Comparison of ENCODE assay signal across 11 mouse cellular contexts in genomic region chr8:84458853-84459252, GRCm38 (mm10).
DNase-seq lines count a peak whose midpoint lies in the region; ATAC-seq and TF ChIP-seq lines count a peak whose summit lies in the region.
"Had no signal": no experiment of that assay in that cellular context is flagged by ENCODE, and none has a peak within 500 bp of the region (broad histone marks: within the 10 kb centered on the region; RNA-seq: fewer than 3 reads in every experiment).

No protein-coding gene starts in this region.

- no peak overlapping the region for H3K9ac ChIP-seq in hindbrain, embryonic 12.5 days
- no peak overlapping the region for H3K9ac ChIP-seq in midbrain, embryonic 15.5 days
- H3K9ac ChIP-seq in stomach, postnatal 0 days (ENCODE audit: low read length) = no peak overlapping the region
- H3K9ac ChIP-seq: limb, embryonic 15.5 days had no signal

- no peak for TF ChIP-seq EP300 in stomach, postnatal 0 days (optimal IDR thresholded peaks at IDR 0.05)

- H3K4me2 ChIP-seq in hindbrain, embryonic 12.5 days (replicated peaks) = no peak overlapping the region
- H3K4me2 ChIP-seq in midbrain, embryonic 15.5 days = no peak overlapping the region
- H3K4me2 ChIP-seq in stomach, postnatal 0 days (replicated peaks; ENCODE audit: low read depth) = no peak overlapping the region
- H3K4me2 ChIP-seq: limb, embryonic 15.5 days had no signal

- no peak overlapping the region for H3K4me3 ChIP-seq in hindbrain, embryonic 12.5 days
- no peak overlapping the region for H3K4me3 ChIP-seq in midbrain, embryonic 15.5 days
- no peak overlapping the region for H3K4me3 ChIP-seq in stomach, postnatal 0 days (ENCODE audit: low read depth, low read length)
- H3K4me3 ChIP-seq: limb, embryonic 15.5 days had no signal

- peak overlapping the region; percentile 68 for H3K27ac ChIP-seq in hindbrain, embryonic 12.5 days
- peak overlapping the region; percentile 69 for H3K27ac ChIP-seq in midbrain, embryonic 15.5 days
- no peak overlapping the region for H3K27ac ChIP-seq in stomach, postnatal 0 days (replicated peaks)
- H3K27ac ChIP-seq: limb, embryonic 15.5 days had no signal

- no peak for DNase-seq in frontal cortex, postnatal 14 days (ENCODE audit: low spot score in 2 of 2)
- DNase-seq in Muller cell, postnatal 12 days (ENCODE audit: inconsistent ontology term) = peak; percentile 34
- DNase-seq in stomach, postnatal 0 days (ENCODE audit: low spot score) = no peak
- no peak for DNase-seq in kidney, postnatal 4 days
- no peak for DNase-seq in adrenal gland, adult 18-20 months (ENCODE audit: low spot score in 2 of 2)
- DNase-seq: embryo, embryonic 11 days; kidney, adult 18-20 months had no signal

- ATAC-seq in frontal cortex, adult (ENCODE audit: low TSS enrichment) = peak; percentile 58
- ATAC-seq in hindbrain, embryonic 12.5 days (ENCODE audit: low FRiP score) = no peak
- no peak for ATAC-seq in midbrain, embryonic 15.5 days (replicated peaks)
- ATAC-seq in stomach, postnatal 0 days (ENCODE audit: low FRiP score, low TSS enrichment) = no peak

- peaks cover 9% of the 10 kb centered on the region; the same call in 1 of the 2 replicates for H3K4me1 ChIP-seq in hindbrain, embryonic 12.5 days
- peaks cover 5% of the 10 kb centered on the region; the same call in 1 of the 2 replicates for H3K4me1 ChIP-seq in midbrain, embryonic 15.5 days
- no peaks in the 10 kb centered on the region for H3K4me1 ChIP-seq in stomach, postnatal 0 days (replicated peaks; ENCODE audit: control insufficient read depth, insufficient read depth)
- H3K4me1 ChIP-seq: limb, embryonic 15.5 days had no signal

- TF ChIP-seq CTCF in stomach, postnatal 0 days (IDR thresholded peaks at IDR 0.05; ENCODE audit: low read depth) = no peak

- H3K9me3 ChIP-seq in hindbrain, embryonic 12.5 days (replicated peaks) = peaks cover 14% of the 10 kb centered on the region
- H3K9me3 ChIP-seq in midbrain, embryonic 15.5 days = no peaks in the 10 kb centered on the region
- no peaks in the 10 kb centered on the region for H3K9me3 ChIP-seq in stomach, postnatal 0 days (ENCODE audit: control insufficient read depth, low read length)
- H3K9me3 ChIP-seq: limb, embryonic 15.5 days had no signal

- peaks cover 34% of the 10 kb centered on the region for H3K36me3 ChIP-seq in hindbrain, embryonic 12.5 days
- H3K36me3 ChIP-seq in midbrain, embryonic 15.5 days (replicated peaks) = peaks cover 20% of the 10 kb centered on the region
- no peaks in the 10 kb centered on the region for H3K36me3 ChIP-seq in stomach, postnatal 0 days (ENCODE audit: control insufficient read depth, insufficient read depth, low read length)
- H3K36me3 ChIP-seq: limb, embryonic 15.5 days had no signal

- no peaks in the 10 kb centered on the region for H3K27me3 ChIP-seq in hindbrain, embryonic 12.5 days
- H3K27me3 ChIP-seq in midbrain, embryonic 15.5 days (replicated peaks) = no peaks in the 10 kb centered on the region
- H3K27me3 ChIP-seq in stomach, postnatal 0 days (ENCODE audit: control insufficient read depth, insufficient read depth, low read length) = no peaks in the 10 kb centered on the region
- H3K27me3 ChIP-seq: limb, embryonic 15.5 days had no signal

- 58% methylated on average over 7 of the region's 7 CpGs for WGBS in hindbrain, embryonic 12.5 days
- WGBS in midbrain, embryonic 15.5 days = 68% methylated on average over 7 of the region's 7 CpGs
- WGBS in stomach, postnatal 0 days = 65% methylated on average over 7 of the region's 7 CpGs
